Mouse (Mus musculus): ENCODE results near the gene Tmtc2. TPM values are rescaled to one million over a fixed set of nuclear protein-coding genes. Genes with fewer than 3 reads are reported as not detected.

Gene Tmtc2
- polyA plus RNA-seq, 1 experiment = 2.9 TPM

- no peak overlapping the region for H3K4me3 ChIP-seq (ENCODE audit: low read depth, low read length)
- no peaks in the 10 kb centered on the region for H3K36me3 ChIP-seq (ENCODE audit: control insufficient read depth, insufficient read depth, low read length)
- no peaks in the 10 kb centered on the region for H3K27me3 ChIP-seq (ENCODE audit: control insufficient read depth, insufficient read depth, low read length)
- TF ChIP-seq CTCF (IDR thresholded peaks at IDR 0.05; ENCODE audit: extremely low read depth, insufficient read length, insufficient replicate concordance, low read depth, low read length) (no peak), POLR2A (IDR thresholded peaks at IDR 0.05; ENCODE audit: low read depth, low read length) (no peak)
- H3K27ac ChIP-seq (ENCODE audit: insufficient read depth, low read depth, low read length) = no peak overlapping the region
- 47% methylated on average over 5 of the region's 5 CpGs for WGBS
- H3K4me1 ChIP-seq (ENCODE audit: control insufficient read depth, insufficient read depth, insufficient read length, low read length) = no peaks in the 10 kb centered on the region
Measured at GRCm38 (mm10) chr10:105434879-105435278, 139.4 kb downstream of the Tmtc2 start.

GRCm38 (mm10) chr10:105430885-105431284, 143.4 kb downstream of the Tmtc2 start:
- H3K27me3 ChIP-seq (ENCODE audit: control insufficient read depth, insufficient read depth, low read length) = no peaks in the 10 kb centered on the region
- no peaks in the 10 kb centered on the region for H3K4me1 ChIP-seq (ENCODE audit: control insufficient read depth, insufficient read depth, insufficient read length, low read length)
- H3K36me3 ChIP-seq (ENCODE audit: control insufficient read depth, insufficient read depth, low read length) = no peaks in the 10 kb centered on the region
- TF ChIP-seq CTCF (IDR thresholded peaks at IDR 0.05; ENCODE audit: extremely low read depth, insufficient read length, insufficient replicate concordance, low read depth, low read length) = no peak
- no peak for TF ChIP-seq POLR2A (IDR thresholded peaks at IDR 0.05; ENCODE audit: low read depth, low read length)
- 77% methylated on average over 3 of the region's 3 CpGs for WGBS
- no peak overlapping the region for H3K4me3 ChIP-seq (ENCODE audit: low read depth, low read length)
- H3K27ac ChIP-seq (ENCODE audit: insufficient read depth, low read depth, low read length) = no peak overlapping the region

GRCm38 (mm10) chr10:105430232-105430631, 144.0 kb downstream of the Tmtc2 start:
- 75% methylated on average over 5 of the region's 5 CpGs for WGBS
- Histone ChIP-seq H3K36me3 (ENCODE audit: control insufficient read depth, insufficient read depth, low read length) (no peaks in the 10 kb centered on the region), H3K4me3 (ENCODE audit: low read depth, low read length) (no peak overlapping the region), H3K27ac (ENCODE audit: insufficient read depth, low read depth, low read length) (no peak overlapping the region), H3K27me3 (ENCODE audit: control insufficient read depth, insufficient read depth, low read length) (no peaks in the 10 kb centered on the region), H3K4me1 (ENCODE audit: control insufficient read depth, insufficient read depth, insufficient read length, low read length) (no peaks in the 10 kb centered on the region)
- TF ChIP-seq POLR2A (IDR thresholded peaks at IDR 0.05; ENCODE audit: low read depth, low read length) = no peak
- TF ChIP-seq CTCF (IDR thresholded peaks at IDR 0.05; ENCODE audit: extremely low read depth, insufficient read length, insufficient replicate concordance, low read depth, low read length) = no peak

- TF ChIP-seq CTCF (IDR thresholded peaks at IDR 0.05; ENCODE audit: extremely low read depth, insufficient read length, insufficient replicate concordance, low read depth, low read length) (no peak), POLR2A (IDR thresholded peaks at IDR 0.05; ENCODE audit: low read depth, low read length) (no peak)
- Histone ChIP-seq H3K4me3 (ENCODE audit: low read depth, low read length) (no peak overlapping the region), H3K36me3 (ENCODE audit: control insufficient read depth, insufficient read depth, low read length) (no peaks in the 10 kb centered on the region), H3K4me1 (ENCODE audit: control insufficient read depth, insufficient read depth, insufficient read length, low read length) (no peaks in the 10 kb centered on the region), H3K27ac (ENCODE audit: insufficient read depth, low read depth, low read length) (no peak overlapping the region), H3K27me3 (ENCODE audit: control insufficient read depth, insufficient read depth, low read length) (no peaks in the 10 kb centered on the region)
- WGBS = 77% methylated on average over 5 of the region's 5 CpGs
Measured at GRCm38 (mm10) chr10:105428080-105428479, 146.2 kb downstream of the Tmtc2 start.

GRCm38 (mm10) chr10:105427625-105428024, 146.6 kb downstream of the Tmtc2 start:
- Histone ChIP-seq H3K27ac (ENCODE audit: insufficient read depth, low read depth, low read length) (no peak overlapping the region), H3K4me3 (ENCODE audit: low read depth, low read length) (no peak overlapping the region), H3K27me3 (ENCODE audit: control insufficient read depth, insufficient read depth, low read length) (no peaks in the 10 kb centered on the region), H3K36me3 (ENCODE audit: control insufficient read depth, insufficient read depth, low read length) (no peaks in the 10 kb centered on the region), H3K4me1 (ENCODE audit: control insufficient read depth, insufficient read depth, insufficient read length, low read length) (no peaks in the 10 kb centered on the region)
- WGBS = 86% methylated on average over 7 of the region's 7 CpGs
- no peak for TF ChIP-seq POLR2A (IDR thresholded peaks at IDR 0.05; ENCODE audit: low read depth, low read length)
- TF ChIP-seq CTCF (IDR thresholded peaks at IDR 0.05; ENCODE audit: extremely low read depth, insufficient read length, insufficient replicate concordance, low read depth, low read length) = no peak

GRCm38 (mm10) chr10:105425052-105425451, 149.2 kb downstream of the Tmtc2 start:
- Histone ChIP-seq H3K4me1 (ENCODE audit: control insufficient read depth, insufficient read depth, insufficient read length, low read length) (no peaks in the 10 kb centered on the region), H3K36me3 (ENCODE audit: control insufficient read depth, insufficient read depth, low read length) (no peaks in the 10 kb centered on the region), H3K4me3 (ENCODE audit: low read depth, low read length) (no peak overlapping the region), H3K27ac (ENCODE audit: insufficient read depth, low read depth, low read length) (no peak overlapping the region), H3K27me3 (ENCODE audit: control insufficient read depth, insufficient read depth, low read length) (no peaks in the 10 kb centered on the region)
- 92% methylated on average over 1 of the region's 1 CpGs for WGBS
- TF ChIP-seq CTCF (IDR thresholded peaks at IDR 0.05; ENCODE audit: extremely low read depth, insufficient read length, insufficient replicate concordance, low read depth, low read length) (no peak), POLR2A (IDR thresholded peaks at IDR 0.05; ENCODE audit: low read depth, low read length) (no peak)

GRCm38 (mm10) chr10:105423187-105423586, 151.1 kb downstream of the Tmtc2 start:
- Histone ChIP-seq H3K36me3 (ENCODE audit: control insufficient read depth, insufficient read depth, low read length) (no peaks in the 10 kb centered on the region), H3K27me3 (ENCODE audit: control insufficient read depth, insufficient read depth, low read length) (no peaks in the 10 kb centered on the region), H3K27ac (ENCODE audit: insufficient read depth, low read depth, low read length) (no peak overlapping the region), H3K4me1 (ENCODE audit: control insufficient read depth, insufficient read depth, insufficient read length, low read length) (no peaks in the 10 kb centered on the region), H3K4me3 (ENCODE audit: low read depth, low read length) (no peak overlapping the region)
- no peak for TF ChIP-seq CTCF (IDR thresholded peaks at IDR 0.05; ENCODE audit: extremely low read depth, insufficient read length, insufficient replicate concordance, low read depth, low read length)
- TF ChIP-seq POLR2A (IDR thresholded peaks at IDR 0.05; ENCODE audit: low read depth, low read length) = no peak
- 89% methylated on average over 3 of the region's 3 CpGs for WGBS

All from small intestine, adult 2 months (tissue).